Mouse (Mus musculus) MEL (cell line): ENCODE measurements at regions not wholly inside any gene's neighbourhood (a gene's known extent, or its start where the extent isn't known, plus 50 kb on each side); places are given as distances from the start of the nearest gene placed in this dataset.

ENCODE experiments used
- DNase-seq: peaks from one replicate; pipeline ENCODE4 v3.0.0; 2011; ENCODE audit warnings: low read depth, low spot score
- H3K27ac ChIP-seq: 2 replicates; pipeline ENCODE4 v1.5.1; 2012; ENCODE audit warnings: low read depth, mild to moderate bottlenecking, control low read depth, low read length, moderate library complexity; ENCODE audit not compliant: control insufficient read depth
- H3K27me3 ChIP-seq, 2 experiments: fragments of 150-350 bp in 1 of 2; sonication (generic) in 1 of 2; 2 replicates each; pipeline ENCODE4 v1.6.1; 2012; ENCODE audit warnings: low read length in 2 of 2, mild to moderate bottlenecking in 2 of 2, improper control_type of control experiment in 1 of 2, moderate library complexity in 1 of 2; ENCODE audit not compliant: insufficient read depth in 2 of 2, control insufficient read depth in 1 of 2
- H3K36me3 ChIP-seq, 2 experiments: 2 replicates each; pipeline ENCODE4 v1.6.1; 2012 to 2014; ENCODE audit warnings: low read length in 2 of 2, improper control_type of control experiment in 1 of 2, inconsistent platforms in 1 of 2, mild to moderate bottlenecking in 1 of 2; ENCODE audit not compliant: insufficient read depth in 2 of 2, control insufficient read depth in 1 of 2
- H3K4me1 ChIP-seq, 2 experiments: fragments of 150-350 bp in 1 of 2; sonication (generic) in 1 of 2; 2 replicates each; pipeline ENCODE4 v1.6.1; 2012; ENCODE audit warnings: low read length in 2 of 2, improper control_type of control experiment in 1 of 2, mild to moderate bottlenecking in 1 of 2; ENCODE audit not compliant: insufficient read depth in 2 of 2, control insufficient read depth in 1 of 2
- H3K4me3 ChIP-seq, 2 experiments: fragments of 150-350 bp in 1 of 2; sonication (generic) in 1 of 2; 2 replicates each; pipeline ENCODE4 v1.5.1; 2012; ENCODE audit warnings: low read depth in 2 of 2, low read length in 2 of 2, mild to moderate bottlenecking in 2 of 2, moderate library complexity in 2 of 2, control low read depth in 1 of 2, improper control_type of control experiment in 1 of 2; ENCODE audit not compliant: control insufficient read depth in 1 of 2, insufficient read depth in 1 of 2
- H3K79me2 ChIP-seq: 2 replicates; pipeline ENCODE4 v1.6.1; 2012; ENCODE audit warnings: mild to moderate bottlenecking, low read length, moderate library complexity; ENCODE audit not compliant: control insufficient read depth, poor library complexity, insufficient read depth
- H3K9ac ChIP-seq: 2 replicates; pipeline ENCODE4 v1.6.1; 2012; ENCODE audit warnings: low read depth, mild to moderate bottlenecking, control low read depth, low read length, moderate library complexity; ENCODE audit not compliant: control insufficient read depth, poor library complexity, severe bottlenecking
- H3K9me3 ChIP-seq: fragments of 150-350 bp; sonication (generic); replicated peaks from 2 replicates; pipeline ENCODE4 v1.6.1; 2012; ENCODE audit warnings: mild to moderate bottlenecking, low read length, improper control_type of control experiment, moderate library complexity; ENCODE audit not compliant: insufficient read depth
- CTCF ChIP-seq, 3 experiments: IDR thresholded peaks in 2 of 3; conservative IDR thresholded peaks in 1 of 3; 2 replicates each; pipeline ENCODE4 v1.5.1; 2011 to 2012; ENCODE audit warnings: low read length in 3 of 3, low read depth in 2 of 3, mild to moderate bottlenecking in 2 of 3, improper control_type of control experiment in 1 of 3, inconsistent platforms in 1 of 3, mixed read lengths in 1 of 3, moderate library complexity in 1 of 3; ENCODE audit not compliant: control insufficient read depth in 1 of 3, insufficient read depth in 1 of 3, poor library complexity in 1 of 3, severe bottlenecking in 1 of 3
- ELF1 ChIP-seq: IDR thresholded peaks from 2 replicates; pipeline ENCODE4 v1.6.1; 2014; ENCODE audit warnings: low read depth, mild to moderate bottlenecking, inconsistent platforms, low read length, improper control_type of control experiment, moderate library complexity
- KAT2A ChIP-seq: conservative IDR thresholded peaks from 2 replicates; pipeline ENCODE4 v1.6.1; 2012; ENCODE audit warnings: low read depth, low read length, improper control_type of control experiment, inconsistent platforms
- MAZ ChIP-seq: IDR thresholded peaks from 2 replicates; pipeline ENCODE4 v1.6.1; 2012; ENCODE audit warnings: low read depth, mild to moderate bottlenecking, inconsistent platforms, low read length, improper control_type of control experiment
- NELFE ChIP-seq: IDR thresholded peaks from 2 replicates; pipeline ENCODE4 v1.6.1; 2011; ENCODE audit warnings: low read depth, low read length, improper control_type of control experiment
- POLR2AphosphoS5 ChIP-seq: IDR thresholded peaks from 2 replicates; pipeline ENCODE4 v1.6.1; 2012; ENCODE audit warnings: low read depth, borderline replicate concordance, mild to moderate bottlenecking, inconsistent platforms, low read length, moderate library complexity, mixed read lengths
- RAD21 ChIP-seq: IDR thresholded peaks from 2 replicates; pipeline ENCODE4 v1.6.1; 2011; ENCODE audit warnings: mild to moderate bottlenecking, low read depth, low read length, improper control_type of control experiment
- SMC3 ChIP-seq: IDR thresholded peaks from 2 replicates; pipeline ENCODE4 v1.6.1; 2011; ENCODE audit warnings: low read depth, low read length, improper control_type of control experiment
- ZC3H11A ChIP-seq: IDR thresholded peaks from 2 replicates; pipeline ENCODE4 v1.6.1; 2012; ENCODE audit warnings: low read depth, mild to moderate bottlenecking, inconsistent platforms, low read length, improper control_type of control experiment
- ZNF384 ChIP-seq: IDR thresholded peaks from 2 replicates; pipeline ENCODE4 v1.6.1; 2012; ENCODE audit warnings: low read depth, mild to moderate bottlenecking, inconsistent platforms, low read length, improper control_type of control experiment

DNA sequence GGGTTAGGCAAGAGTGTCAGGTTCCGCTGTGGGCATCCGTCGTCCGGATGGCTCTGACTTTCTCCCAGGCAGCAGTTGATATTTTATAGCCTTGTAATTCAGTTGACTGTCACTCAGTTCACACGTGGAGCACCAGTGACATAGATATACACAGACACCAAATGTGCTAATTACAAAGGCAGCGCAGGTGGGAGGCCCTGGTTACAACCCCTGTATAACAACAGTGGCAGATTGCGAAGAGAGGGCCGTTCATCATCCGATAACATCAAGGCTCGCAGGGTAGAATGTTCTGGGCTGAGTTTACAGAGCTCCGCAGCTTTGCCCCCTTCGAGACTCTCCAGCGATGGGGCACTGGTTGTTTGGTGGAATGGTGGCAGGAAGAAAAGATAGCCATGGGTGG lies 120.0 kb upstream of the Pgrmc2 start:
- Histone ChIP-seq H3K4me3 (no peak overlapping the region), H3K27me3 (peaks cover 0 to 5% of the 10 kb centered on the region in 2 experiments; a peak in 3 of 4 replicates), H3K79me2 (no peaks in the 10 kb centered on the region), H3K27ac (no peak overlapping the region), H3K4me1 (no peaks in the 10 kb centered on the region; a peak in 1 of 4 replicates), H3K36me3 (no peaks in the 10 kb centered on the region), H3K9ac (no peak overlapping the region), H3K9me3 (no peaks in the 10 kb centered on the region)
- no peak for TF ChIP-seq ZC3H11A
- TF ChIP-seq SMC3: no peak
- no peak for DNase-seq

DNA sequence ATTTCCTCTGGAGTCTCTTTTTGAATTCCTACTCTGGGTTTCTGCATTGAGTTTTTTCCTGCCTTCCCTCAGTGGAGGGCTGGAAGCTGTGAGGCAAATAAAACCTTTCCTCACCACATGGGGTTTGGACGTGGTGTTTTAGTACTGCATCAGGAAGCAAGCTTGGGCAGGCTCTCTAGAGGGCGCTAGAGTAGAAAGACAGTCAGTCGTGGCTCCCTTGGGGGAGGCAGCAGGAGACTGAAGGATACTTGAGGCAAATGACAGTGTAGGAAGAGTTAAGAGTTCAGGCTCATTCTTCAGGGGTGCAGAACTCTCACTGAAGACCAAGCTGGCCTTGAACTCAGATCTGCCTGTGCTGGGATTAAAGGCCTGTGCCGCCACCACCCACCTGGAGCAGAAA lies 118.9 kb upstream of the Pgrmc2 start:
- no peaks in the 10 kb centered on the region for H3K36me3 ChIP-seq
- H3K9ac ChIP-seq: no peak overlapping the region
- no peaks in the 10 kb centered on the region; a peak in 1 of 4 replicates for H3K4me1 ChIP-seq
- DNase-seq: peak; percentile 62
- H3K27me3 ChIP-seq: peaks cover 0 to 5% of the 10 kb centered on the region in 2 experiments; a peak in 2 of 4 replicates
- H3K4me3 ChIP-seq: no peak overlapping the region
- no peaks in the 10 kb centered on the region for H3K79me2 ChIP-seq
- no peak overlapping the region for H3K27ac ChIP-seq
- no peak for TF ChIP-seq NELFE
- no peak for TF ChIP-seq ELF1
- TF ChIP-seq KAT2A: no peak
- no peak for TF ChIP-seq ZNF384
- TF ChIP-seq CTCF (IDR thresholded peaks at IDR 0.05 in 2 of 3, conservative IDR thresholded peaks at IDR 0.05 in 1 of 3; ENCODE audit: control insufficient read depth in 1 of 3, insufficient read depth in 1 of 3, low read depth in 2 of 3, low read length in 3 of 3, poor library complexity in 1 of 3, severe bottlenecking in 1 of 3): peak; percentile 49 to 70 (median 64)
- TF ChIP-seq RAD21: peak; percentile 44
- peak; percentile 50 for TF ChIP-seq SMC3
- H3K9me3 ChIP-seq: no peaks in the 10 kb centered on the region

DNA sequence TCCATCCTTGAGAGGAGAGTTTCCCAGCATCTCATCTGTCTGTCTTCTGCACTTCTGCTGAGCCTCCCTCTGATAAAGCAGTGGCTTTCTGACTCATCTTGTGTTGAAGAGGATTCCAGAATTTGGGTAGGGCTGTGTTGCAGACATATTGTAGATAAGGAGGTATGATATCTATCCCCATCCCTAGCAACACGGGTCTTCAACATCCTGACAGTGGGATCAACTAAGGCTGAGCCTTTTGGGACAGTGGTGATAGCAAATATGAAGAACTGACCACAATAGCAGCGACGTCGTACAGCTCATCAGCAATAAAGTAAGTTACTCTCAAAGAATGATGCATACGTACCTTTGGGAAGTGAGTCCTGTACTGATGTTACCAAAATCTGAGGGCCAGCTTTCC lies 117.2 kb upstream of the Pgrmc2 start:
- H3K4me3 ChIP-seq: no peak overlapping the region
- H3K27me3 ChIP-seq: peaks cover 0 to 3% of the 10 kb centered on the region in 2 experiments; a peak in 1 of 4 replicates
- no peaks in the 10 kb centered on the region for H3K36me3 ChIP-seq
- no peaks in the 10 kb centered on the region for H3K79me2 ChIP-seq
- H3K9ac ChIP-seq: no peak overlapping the region
- no peak for DNase-seq
- H3K9me3 ChIP-seq: no peaks in the 10 kb centered on the region
- H3K27ac ChIP-seq: no peak overlapping the region
- H3K4me1 ChIP-seq: no peaks in the 10 kb centered on the region; a peak in 1 of 4 replicates
- TF ChIP-seq ZC3H11A (no peak), POLR2AphosphoS5 (no peak), MAZ (no peak), SMC3 (no peak)
